Mouse (Mus musculus) retina, postnatal 7 days (tissue): ENCODE data around the gene Shisa3.

Experiments used
- DNase-seq: peaks from one replicate; pipeline ENCODE4 v3.0.0-alpha.2; 2012; ENCODE audit warnings: low read depth, low spot score

Shisa3 gene

DNA sequence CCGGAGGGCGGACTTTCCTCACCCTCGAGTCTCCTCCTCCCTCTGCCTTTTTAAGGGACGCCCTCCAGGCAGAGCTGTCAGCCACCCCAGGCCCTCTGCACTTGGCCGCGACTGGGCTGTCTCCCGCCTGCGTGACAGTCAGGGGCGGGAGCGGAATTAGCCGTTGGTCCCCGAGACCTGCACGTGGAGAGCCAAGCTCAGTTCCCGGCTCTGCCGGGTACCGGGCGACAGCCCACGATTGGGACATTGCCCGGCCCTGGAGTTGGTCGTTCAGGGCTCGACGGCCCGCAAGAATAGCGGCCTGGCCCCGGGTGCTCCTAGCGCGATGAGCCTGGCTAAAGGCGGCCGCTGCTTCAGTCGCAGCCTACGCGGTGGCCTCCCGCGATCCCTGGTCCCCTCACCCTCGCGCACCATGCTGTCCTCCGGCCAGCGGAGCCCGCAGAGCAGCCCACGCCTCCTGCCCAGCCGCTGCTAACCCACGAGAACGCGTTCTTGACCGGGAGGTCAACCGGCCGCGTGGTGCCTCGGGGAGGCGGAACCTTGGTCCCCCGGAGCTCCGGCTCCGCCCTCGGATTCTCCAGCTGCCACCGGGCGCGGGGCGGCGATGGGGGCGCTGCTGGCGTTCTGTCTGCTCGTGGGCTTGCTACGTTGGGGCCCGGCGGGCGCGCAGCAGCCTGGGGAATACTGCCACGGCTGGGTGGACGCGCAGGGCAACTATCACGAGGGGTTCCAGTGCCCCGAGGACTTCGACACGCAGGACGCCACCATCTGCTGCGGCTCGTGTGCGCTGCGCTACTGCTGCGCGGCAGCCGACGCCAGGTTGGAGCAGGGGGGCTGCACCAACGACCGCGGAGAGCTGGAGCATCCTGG, at the start of gene Shisa3:
Shisa3 (plus strand) TSS at position 79 of the 870 bp plus-strand sequence.
- DNase-seq = peak; percentile 30

DNA sequence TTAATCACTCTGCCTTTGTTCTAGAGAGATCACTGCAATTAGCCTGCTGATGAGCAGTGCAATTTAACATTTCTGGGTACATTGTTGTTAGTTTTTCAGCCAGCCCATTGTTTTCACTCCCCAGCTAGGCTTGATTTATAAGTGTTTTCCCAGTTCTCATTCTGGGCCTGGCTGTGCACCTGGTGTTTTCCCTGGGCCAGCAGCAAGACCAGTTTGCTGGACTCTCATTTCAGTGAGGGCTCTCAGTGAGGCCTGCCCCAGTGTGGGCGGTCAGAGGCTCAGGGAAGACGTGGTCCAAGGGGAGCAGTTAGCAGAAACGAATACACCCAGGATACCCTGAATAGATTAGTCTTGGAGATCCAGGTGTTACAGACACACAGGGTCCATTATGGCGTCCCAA, 49.0 kb upstream of the Shisa3 start:
- DNase-seq = no peak

DNA sequence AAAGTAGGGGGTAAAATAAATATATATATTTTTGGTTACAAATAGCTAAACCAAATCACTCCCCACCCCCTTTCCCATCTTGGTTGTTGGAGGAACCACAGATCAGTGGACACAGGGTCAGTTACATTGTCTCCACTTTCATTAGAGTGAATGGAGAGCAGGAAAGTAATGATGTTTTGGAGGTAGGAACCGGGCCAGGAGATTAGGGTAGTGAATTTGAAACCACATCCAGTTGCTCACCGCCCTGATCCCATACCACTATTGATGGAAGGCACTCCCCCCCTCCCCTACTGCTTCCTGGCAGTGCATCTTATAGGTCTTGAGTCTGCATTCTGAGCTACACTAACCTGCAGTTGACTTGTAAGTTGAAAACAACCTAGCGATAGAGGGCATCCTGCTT, 48.6 kb upstream of the Shisa3 start:
- DNase-seq = no peak

DNA sequence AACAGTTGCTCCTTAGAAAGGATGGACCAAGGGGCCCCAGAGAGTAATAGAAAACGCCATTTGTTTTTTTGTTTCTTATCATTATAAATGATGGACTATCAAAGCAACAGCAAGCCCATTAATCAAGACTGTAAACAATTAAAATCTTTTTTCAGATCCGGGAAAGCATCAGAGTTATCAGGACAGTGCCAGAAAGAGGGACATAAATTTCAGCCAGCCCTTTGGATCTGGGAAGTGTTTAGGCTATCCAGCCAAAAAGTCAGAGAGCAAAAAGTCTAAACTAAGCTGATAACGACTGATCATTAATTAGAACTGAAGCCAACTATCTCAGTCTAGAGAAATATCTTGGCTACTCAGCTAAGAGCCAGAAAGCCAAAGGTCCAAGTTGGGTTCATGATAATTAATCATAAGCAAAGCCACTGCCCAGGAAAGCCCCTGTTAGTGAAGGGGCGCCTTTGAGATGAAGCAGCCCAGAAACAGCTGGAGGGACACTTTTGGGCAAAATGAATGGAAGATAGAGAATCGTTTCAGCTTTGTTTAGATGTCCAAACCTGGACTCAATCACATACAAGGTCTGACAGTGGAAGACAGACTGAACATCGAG, 35.0 kb upstream of the Shisa3 start:
- no peak for DNase-seq

DNA sequence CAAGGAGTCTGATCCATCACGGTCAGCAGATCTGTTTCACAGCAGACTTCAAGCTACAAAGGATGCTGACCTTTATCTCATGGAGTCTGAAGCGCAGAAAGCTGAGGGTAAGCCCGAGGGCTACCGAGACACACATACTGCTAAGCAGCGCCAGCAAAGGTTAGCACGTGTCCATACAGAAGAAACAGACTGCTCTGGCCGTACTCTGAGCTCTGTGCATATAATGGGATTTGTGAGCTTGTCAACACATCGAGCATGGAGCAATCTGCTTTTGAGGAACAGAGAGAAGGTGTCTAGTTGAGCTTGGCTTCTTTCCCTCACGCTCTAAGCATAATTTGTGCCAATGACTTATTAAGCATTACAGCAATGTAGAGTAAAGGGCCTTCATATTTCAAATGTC, 33.6 kb upstream of the Shisa3 start:
- DNase-seq = no peak

DNA sequence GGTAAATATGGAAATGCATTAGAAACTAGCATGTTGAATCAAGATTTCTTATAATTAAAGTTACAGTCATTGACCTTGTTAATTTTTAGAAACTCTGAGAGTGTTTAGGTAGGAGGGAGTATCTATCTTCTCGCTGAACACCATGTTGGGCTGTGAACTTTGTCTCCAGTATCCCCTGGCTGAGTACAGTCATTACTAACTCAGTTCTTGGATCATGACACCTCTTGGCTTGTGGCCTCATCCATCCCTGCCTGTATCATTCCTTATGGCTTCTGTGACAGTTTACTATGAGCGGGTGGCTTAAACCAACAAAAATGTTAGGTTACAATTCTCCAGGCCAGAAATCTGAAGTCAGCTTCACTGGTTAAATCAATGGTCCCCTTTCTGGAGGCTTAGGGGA, 32.0 kb upstream of the Shisa3 start:
- no peak for DNase-seq

DNA sequence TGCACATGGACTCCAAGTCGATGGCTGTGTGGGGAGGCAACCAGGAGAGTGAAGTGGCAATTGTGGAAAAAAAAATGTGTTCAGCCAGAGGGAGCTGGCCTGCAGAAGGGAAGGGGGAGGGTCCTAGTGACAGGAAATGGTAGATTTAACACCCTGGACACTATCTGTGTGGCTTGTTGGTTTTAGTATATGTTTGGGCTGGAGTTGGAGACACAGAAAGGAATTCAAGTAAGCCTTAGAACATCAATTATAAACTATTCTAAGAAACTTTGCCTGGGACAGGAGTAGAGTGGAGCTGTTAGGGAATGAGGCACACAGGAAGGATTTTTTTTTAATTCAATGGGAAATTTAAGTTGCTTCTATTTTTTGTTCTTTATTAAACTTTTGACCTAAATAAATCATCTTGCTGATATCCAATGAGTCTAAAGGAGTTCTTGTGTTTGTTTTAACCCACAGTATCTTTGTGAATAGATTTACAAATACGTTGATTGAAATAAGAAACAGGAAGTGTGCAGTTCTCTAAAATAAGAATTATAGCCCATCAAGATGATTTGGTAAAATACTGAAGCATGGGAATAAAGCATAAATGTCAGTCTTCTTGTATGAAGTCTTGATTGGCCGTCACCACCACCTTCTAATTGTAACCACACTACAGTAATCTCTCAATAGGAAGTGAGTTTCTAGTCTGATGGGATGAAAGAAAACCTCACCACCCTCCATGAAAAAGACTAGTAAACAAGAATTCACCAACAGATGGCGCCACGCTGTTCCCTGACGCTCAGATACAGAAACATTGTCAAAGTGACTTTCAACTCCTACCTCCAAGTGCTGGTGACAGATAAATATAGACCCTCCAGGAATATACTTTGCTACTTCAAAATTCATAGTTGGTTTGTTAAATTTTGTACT, 27.7 kb upstream of the Shisa3 start:
- no peak for DNase-seq

DNA sequence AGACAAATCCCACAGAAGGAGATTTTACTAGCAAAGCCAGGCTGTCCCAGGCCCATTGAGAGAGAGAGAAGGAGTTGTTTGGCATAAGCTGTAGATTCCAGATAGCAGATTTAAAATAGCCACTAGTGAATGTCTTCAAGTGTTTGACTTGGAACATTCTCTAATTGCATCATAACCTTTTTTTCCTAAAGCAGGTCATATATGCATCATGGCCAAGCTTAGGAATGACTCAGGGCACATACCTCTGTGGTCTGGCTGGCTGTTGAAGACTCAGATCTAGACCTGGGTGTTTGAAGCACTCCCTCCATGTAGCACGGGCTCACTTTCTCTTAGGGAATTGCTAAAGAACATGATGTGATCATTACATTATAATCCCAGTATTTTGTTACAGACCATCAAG, 12.6 kb upstream of the Shisa3 start:
- no peak for DNase-seq

DNA sequence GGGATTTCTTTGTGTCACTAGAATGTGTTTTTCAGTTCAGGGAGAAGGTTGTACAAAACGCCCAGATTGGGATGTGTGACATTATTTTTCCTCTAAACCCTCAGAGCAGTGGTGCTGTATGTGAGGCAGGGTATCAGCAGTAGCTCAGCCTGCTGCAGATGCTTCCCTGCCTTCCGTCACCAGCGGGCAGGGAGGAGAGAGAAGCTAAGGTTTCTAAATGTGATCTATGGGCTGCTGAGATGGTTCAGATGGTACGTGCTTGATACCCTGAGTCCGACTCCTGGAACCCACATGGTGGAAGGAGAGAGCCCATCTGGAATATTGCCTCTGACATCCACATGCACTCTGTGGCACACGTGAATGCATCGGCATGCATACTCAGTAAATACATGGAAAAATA, 12.1 kb upstream of the Shisa3 start:
- no peak for DNase-seq

DNA sequence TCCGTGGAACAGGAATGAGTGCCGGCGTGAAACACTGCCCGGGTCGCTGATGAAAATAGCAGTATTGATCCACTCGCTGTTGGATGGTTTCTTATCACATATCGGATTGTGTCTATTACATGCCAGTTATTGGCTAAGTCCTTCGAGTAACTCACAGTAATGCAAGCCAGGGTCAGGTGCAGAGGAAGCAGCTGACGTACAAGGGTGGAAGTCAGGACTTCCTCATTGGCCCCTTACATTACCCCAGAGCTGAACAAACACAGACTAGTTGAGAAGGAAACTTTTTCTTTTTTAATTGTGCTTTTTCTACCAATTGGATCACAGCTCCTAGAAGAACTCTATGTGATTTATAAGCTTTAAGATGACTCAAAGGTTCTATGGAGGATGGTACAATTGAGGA, 7.7 kb upstream of the Shisa3 start:
- no peak for DNase-seq

DNA sequence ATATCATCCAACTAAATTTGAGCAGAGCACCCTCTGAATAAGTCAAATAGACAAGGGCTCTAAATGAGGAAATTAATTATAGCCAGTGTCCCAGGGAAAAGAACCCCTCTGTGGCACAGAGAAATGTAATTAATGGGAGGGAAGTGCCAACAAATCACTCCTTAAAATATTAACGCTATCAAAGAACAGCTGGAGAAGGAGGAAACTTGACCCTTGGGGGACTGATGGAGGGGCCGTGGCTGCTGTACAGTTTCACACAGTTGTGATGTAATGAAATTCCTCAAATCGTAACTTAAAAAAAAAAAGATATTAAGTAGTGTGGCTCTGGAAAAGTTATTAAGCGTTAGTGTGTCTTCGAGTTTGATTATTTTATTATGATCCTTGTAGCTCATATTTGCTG, 1.7 kb upstream of the Shisa3 start:
- no peak for DNase-seq

DNA sequence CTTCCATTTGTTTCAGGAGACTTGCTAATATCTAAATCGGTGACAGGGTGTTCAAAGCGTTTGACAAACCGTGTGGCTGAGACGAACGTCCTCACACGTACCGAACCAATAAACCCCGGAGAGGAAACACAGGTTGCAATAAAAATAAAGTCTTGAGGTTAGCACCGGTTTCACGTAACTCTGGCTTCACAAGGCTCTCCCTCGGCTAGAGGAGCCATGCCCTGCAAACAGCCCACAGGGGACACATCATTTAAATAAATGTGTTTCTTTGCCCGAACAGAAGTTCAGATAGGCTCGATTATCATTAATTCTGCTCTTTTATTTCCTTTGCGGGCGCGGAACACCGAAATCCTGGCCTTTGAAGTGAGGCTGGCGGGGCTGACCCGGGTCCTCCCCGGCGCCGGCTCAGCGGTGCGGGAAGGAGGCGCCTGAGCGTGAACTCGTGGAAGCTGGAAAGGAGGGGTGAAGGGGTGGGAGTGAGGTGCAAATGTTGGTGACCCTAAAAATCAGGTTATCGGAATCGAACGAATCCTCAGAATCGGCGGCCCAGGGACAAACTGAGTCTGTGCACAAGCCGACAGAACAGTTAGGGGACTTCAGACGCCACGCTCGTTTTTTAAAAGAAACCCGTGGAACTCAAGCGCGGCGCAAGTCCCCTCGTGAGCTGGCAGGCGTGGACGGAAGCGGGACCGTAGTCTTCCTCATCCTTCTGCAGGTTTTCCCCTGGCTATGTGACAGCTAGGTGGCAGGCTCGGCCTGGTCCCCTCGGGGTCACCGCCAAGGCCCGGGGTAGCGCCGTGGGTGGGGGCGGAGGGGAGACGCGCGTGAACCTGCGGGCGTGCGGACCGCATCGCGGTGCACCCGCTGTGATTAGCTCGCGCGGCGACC, 522 bp upstream of the Shisa3 start:
- DNase-seq = no peak

DNA sequence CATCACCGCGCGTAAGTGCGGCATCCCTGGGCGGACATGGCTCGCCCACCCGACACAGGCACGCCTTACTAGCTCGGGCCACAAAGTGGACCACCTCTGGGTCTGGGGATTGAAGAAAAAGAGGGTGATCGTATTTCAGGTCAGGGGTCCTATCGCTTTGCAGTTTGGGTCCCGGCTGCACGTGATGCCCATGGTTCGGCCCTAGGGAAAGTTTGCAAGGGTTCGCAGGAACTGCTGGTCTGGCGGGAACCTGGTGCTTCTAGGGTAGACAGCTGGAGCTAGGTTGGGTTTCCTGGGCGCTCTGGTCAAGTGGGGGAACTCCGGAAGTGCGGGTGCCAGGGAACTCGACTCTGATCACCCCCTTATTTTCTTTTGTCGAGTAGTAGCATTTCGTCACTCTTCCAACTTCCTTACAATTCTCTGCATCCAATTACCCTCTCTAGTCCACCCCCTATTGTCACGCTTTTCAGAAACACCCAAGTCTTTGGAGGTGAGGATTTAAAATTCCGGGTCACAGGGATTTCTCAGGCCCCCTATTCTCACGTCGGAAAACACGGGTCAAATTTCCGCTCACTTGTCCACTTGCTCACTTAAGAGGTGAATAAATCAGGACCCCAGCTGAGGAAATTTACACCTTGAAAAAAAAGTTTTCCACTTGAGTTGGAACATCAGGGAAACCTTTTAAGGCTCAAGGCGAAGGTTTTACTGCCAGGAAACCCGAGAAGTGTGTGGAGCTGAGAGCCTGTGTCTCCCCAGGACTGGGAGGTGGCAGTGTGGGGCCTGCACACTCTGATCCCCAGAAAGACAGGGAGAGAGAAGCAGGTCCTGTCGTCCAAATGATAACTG, 1.2 kb downstream of the Shisa3 start:
- DNase-seq = no peak

DNA sequence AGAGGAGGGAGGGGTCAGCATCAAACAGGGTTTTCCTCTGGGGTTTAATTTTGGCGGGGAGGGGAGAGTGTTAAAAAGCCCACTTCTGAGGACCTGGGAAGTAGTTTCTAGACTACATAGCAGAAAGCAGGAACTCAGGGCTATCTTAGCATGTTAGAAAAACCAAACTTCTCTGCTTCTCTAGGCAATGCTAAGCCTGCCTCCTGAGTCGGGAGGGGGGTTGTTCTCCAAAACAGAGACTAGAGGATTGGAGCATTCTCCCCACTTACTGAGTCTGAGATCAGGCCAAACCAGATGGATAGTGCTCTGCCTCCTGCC, 1.8 kb downstream of the Shisa3 start:
- DNase-seq = no peak

DNA sequence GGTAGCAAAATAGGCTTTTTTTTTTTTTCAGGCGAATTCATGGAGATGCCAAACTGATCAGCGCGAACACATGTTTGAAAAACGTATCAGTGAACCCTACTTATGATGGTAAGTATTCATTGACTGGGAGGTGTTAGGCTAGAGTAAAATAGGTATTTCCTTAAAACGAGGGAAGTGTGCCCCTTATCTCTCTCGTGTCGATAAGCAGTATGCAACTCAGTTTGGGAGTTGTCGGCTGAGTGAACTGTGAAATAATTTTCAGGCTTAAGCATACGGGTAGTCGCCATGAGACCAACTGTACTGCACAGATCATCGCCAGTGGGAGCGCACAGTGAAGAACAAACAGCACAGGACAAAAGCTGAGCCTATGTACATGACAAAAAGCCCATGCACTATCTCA, 13.5 kb downstream of the Shisa3 start:
- DNase-seq = no peak

DNA sequence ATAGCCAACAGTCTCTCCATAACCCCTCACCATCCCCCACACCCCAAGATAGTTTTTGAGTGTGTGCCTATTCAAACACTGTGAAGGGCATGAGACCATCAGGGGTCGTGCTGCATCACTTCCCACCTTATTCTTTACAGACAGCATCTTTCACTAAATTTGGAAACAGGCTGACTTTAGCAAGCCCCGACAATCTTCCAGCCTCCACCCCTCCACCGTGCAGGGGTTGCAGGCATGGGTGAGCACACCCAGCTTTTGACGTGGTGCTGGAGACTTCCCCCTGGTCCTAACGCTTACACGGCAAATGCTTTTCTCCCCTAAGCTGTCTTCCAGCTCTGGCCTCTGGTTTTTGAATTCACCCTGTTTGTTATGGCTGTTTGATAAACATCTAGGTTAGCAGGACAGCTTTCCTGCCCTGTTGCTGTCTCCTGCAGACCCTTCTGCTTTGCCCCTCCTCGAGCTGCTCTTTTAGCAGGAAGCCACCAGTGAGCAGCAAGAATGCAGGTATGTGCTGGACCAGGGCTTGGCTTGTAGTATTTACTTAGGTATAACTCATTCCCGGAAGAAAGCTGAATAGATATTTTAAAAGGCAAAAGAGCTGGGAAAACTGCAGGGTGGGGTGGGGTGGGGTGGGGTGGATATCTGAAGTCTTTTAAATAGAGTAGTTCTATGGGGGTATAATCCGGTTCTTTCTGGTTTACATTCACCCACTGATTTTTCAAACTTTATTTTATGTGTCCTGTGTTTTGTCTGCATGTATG, 20.7 kb downstream of the Shisa3 start:
- DNase-seq = no peak

DNA sequence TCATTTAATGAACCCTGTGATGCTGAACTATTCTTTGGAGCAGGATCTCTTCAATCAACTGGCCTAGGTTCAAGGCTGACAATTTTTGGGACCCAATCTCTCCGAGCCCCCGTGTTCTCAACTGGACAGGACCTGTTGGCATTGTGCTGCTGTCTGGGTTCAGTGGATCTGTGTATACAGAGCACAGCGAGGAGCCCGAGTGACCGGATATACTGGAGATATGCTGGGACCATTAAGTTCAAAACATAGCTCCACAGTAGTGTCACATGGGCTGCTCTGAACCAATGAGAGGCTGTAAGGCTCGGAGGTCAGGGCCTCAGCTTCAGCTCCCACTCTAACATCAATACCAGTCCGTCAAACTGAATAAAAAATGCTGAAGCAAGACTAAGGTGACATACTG, 21.8 kb downstream of the Shisa3 start:
- DNase-seq = no peak

DNA sequence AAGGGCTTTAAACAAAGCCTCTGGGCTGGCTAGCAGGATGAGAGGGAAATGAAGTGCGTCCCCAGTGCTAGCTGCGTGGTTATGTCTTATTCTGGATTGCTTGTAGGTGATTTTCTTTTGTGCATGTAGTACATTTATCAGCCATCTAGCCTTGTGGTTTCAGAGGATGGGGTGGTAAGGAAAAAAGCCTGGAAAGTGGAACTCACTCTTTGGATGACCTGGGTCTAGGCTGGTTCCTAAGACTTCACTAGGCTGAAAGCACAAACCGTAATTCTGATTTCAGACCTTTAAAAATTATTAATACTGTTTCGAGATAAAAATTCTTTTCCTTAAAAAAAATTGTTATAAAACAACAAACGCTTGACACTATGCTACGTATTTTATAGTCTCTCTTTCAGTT, 22.2 kb downstream of the Shisa3 start:
- no peak for DNase-seq

DNA sequence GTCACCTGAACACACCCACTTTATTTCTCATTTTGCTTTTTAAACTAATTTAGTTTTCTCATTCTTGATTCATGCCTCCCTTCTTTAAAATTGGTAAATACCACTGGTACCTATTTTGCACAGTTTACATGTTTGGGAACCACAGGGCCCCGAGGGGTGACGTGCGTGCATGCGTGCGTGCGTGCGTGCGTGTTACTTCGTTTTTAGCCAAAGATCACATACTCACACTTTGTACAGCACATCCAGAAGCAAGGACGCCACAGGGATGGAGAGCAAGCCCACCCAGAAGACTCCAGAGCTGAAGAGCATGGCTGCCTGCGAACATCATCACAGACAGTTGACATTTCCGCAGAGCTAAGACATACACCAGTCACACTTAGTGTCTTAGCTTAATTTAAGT, 23.6 kb downstream of the Shisa3 start:
- DNase-seq = no peak
